ENCODE assay signal across 11 mouse cellular contexts in genomic region chr16:44720518-44720917, GRCm38 (mm10). TPM values are rescaled to one million over a fixed set of nuclear protein-coding genes. Genes with fewer than 3 reads are reported as not detected.
DNase-seq lines count a peak whose midpoint lies in the region; ATAC-seq and TF ChIP-seq lines count a peak whose summit lies in the region.
"Had no signal": no experiment of that assay in that cellular context is flagged by ENCODE, and none has a peak within 500 bp of the region (broad histone marks: within the 10 kb centered on the region; RNA-seq: fewer than 3 reads in every experiment).

No protein-coding gene starts in this region.

- 0 out of 2 replicates have a peak, but pooled peaks cover 6% of the 10 kb centered on the region for H3K36me3 ChIP-seq in hindbrain, postnatal 0 days (ENCODE audit: insufficient read depth, low read length)
- peaks cover 19% of the 10 kb centered on the region for H3K36me3 ChIP-seq in hindbrain, embryonic 10.5 days
- peaks cover 2% of the 10 kb centered on the region; the same call in 1 of the 2 replicates for H3K36me3 ChIP-seq in stomach, postnatal 0 days (ENCODE audit: control insufficient read depth, insufficient read depth, low read length)
- H3K36me3 ChIP-seq: heart, embryonic 15.5 days had no signal

- no peak for TF ChIP-seq EP300 in stomach, postnatal 0 days (optimal IDR thresholded peaks at IDR 0.05)

- no peak for ATAC-seq in hindbrain, postnatal 0 days
- no peak for ATAC-seq in stomach, postnatal 0 days (ENCODE audit: low FRiP score, low TSS enrichment)

- H3K4me2 ChIP-seq in hindbrain, postnatal 0 days (ENCODE audit: low read depth, low read length), result no peak overlapping the region
- no peak overlapping the region for H3K4me2 ChIP-seq in stomach, postnatal 0 days (replicated peaks; ENCODE audit: low read depth)
- H3K4me2 ChIP-seq: heart, embryonic 15.5 days had no signal

- no peak overlapping the region for H3K4me3 ChIP-seq in hindbrain, postnatal 0 days (ENCODE audit: low read length)
- H3K4me3 ChIP-seq in hindbrain, embryonic 10.5 days, result no peak overlapping the region
- H3K4me3 ChIP-seq in stomach, postnatal 0 days (ENCODE audit: low read depth, low read length), result no peak overlapping the region
- H3K4me3 ChIP-seq: heart, embryonic 15.5 days had no signal

- no peaks in the 10 kb centered on the region for H3K4me1 ChIP-seq in hindbrain, postnatal 0 days (ENCODE audit: insufficient read depth, low read length)
- peaks cover 34% of the 10 kb centered on the region for H3K4me1 ChIP-seq in hindbrain, embryonic 10.5 days (replicated peaks)
- no peaks in the 10 kb centered on the region for H3K4me1 ChIP-seq in stomach, postnatal 0 days (replicated peaks; ENCODE audit: control insufficient read depth, insufficient read depth)

- H3K9ac ChIP-seq in hindbrain, postnatal 0 days (replicated peaks; ENCODE audit: low read length), result no peak overlapping the region
- no peak overlapping the region for H3K9ac ChIP-seq in stomach, postnatal 0 days (ENCODE audit: low read length)
- H3K9ac ChIP-seq: heart, embryonic 15.5 days had no signal

- H3K27ac ChIP-seq in hindbrain, postnatal 0 days, result no peak overlapping the region
- no peak overlapping the region for H3K27ac ChIP-seq in hindbrain, embryonic 10.5 days
- H3K27ac ChIP-seq in stomach, postnatal 0 days (replicated peaks), result no peak overlapping the region
- H3K27ac ChIP-seq: heart, embryonic 15.5 days had no signal

- no peaks in the 10 kb centered on the region for H3K27me3 ChIP-seq in hindbrain, postnatal 0 days (ENCODE audit: insufficient read depth, low read length)
- no peaks in the 10 kb centered on the region for H3K27me3 ChIP-seq in hindbrain, embryonic 10.5 days (ENCODE audit: insufficient read depth, poor library complexity, severe bottlenecking)
- H3K27me3 ChIP-seq in stomach, postnatal 0 days (ENCODE audit: control insufficient read depth, insufficient read depth, low read length), result no peaks in the 10 kb centered on the region
- H3K27me3 ChIP-seq: heart, embryonic 15.5 days had no signal

- peak; percentile 59 for DNase-seq in hindbrain, postnatal 0 days (ENCODE audit: low spot score)
- DNase-seq in hindbrain, embryonic 10.5 days (ENCODE audit: low spot score), result no peak
- peak; percentile 21 for DNase-seq in thymus, postnatal 14 days
- DNase-seq in thymus, postnatal 36 days, result no peak
- peak; percentile 39 for DNase-seq in brain, adult 2 months (ENCODE audit: low read depth, low spot score)
- DNase-seq in stomach, postnatal 0 days (ENCODE audit: low spot score), result no peak
- DNase-seq in spleen, postnatal 10 days (ENCODE audit: low spot score in 2 of 2), result no peak
- DNase-seq in testis, postnatal 10 days (ENCODE audit: low spot score), result no peak
- DNase-seq: kidney, postnatal 25 days; left cerebral cortex, postnatal 4 days had no signal

- TF ChIP-seq CTCF in hindbrain, postnatal 0 days (IDR thresholded peaks at IDR 0.05; ENCODE audit: low read depth), result peak; percentile 80
- peak; percentile 69 for TF ChIP-seq CTCF in stomach, postnatal 0 days (IDR thresholded peaks at IDR 0.05; ENCODE audit: low read depth)

- no peaks in the 10 kb centered on the region for H3K9me3 ChIP-seq in hindbrain, postnatal 0 days (ENCODE audit: low read length)
- H3K9me3 ChIP-seq in hindbrain, embryonic 10.5 days, result no peaks in the 10 kb centered on the region
- no peaks in the 10 kb centered on the region for H3K9me3 ChIP-seq in stomach, postnatal 0 days (ENCODE audit: control insufficient read depth, low read length)
- H3K9me3 ChIP-seq: heart, embryonic 15.5 days had no signal

- 71% methylated on average over 3 of the region's 3 CpGs for WGBS in hindbrain, postnatal 0 days
- WGBS in hindbrain, embryonic 10.5 days, result 81% methylated on average over 3 of the region's 3 CpGs
- 78% methylated on average over 3 of the region's 3 CpGs for WGBS in stomach, postnatal 0 days

RNA-seq across cellular contexts. Expression of gene Nepro, which starts 3.6 kb away (rescaled TPM):
- total RNA-seq in hindbrain, postnatal 0 days (2014; rRNA removed), result 3.3 and 3.5 TPM in 2 replicates
- polyA plus RNA-seq in hindbrain, postnatal 0 days (2015; fragmentation: Nextera tagmentation; extraction: Ambion mirVana), result 3.2 TPM in 2 replicates
- polyA plus RNA-seq in hindbrain, embryonic 10.5 days (2016; fragmentation: Nextera tagmentation; extraction: Ambion mirVana), result 8.8 and 14.9 TPM in 2 replicates
- 2.8 and 3.2 TPM in 2 replicates for polyA plus RNA-seq in stomach, postnatal 0 days (2015; fragmentation: Nextera tagmentation; extraction: Ambion mirVana)

RNA-seq across cellular contexts. Expression of gene Gtpbp8, which starts 25.6 kb away (rescaled TPM):
- 22.4 and 22.9 TPM in 2 replicates for total RNA-seq in hindbrain, postnatal 0 days (2014; rRNA removed)
- 32.2 and 33.5 TPM in 2 replicates for polyA plus RNA-seq in hindbrain, postnatal 0 days (2015; fragmentation: Nextera tagmentation; extraction: Ambion mirVana)
- 27.7 and 30.5 TPM in 2 replicates for polyA plus RNA-seq in hindbrain, embryonic 10.5 days (2016; fragmentation: Nextera tagmentation; extraction: Ambion mirVana)
- 17.6 and 19.8 TPM in 2 replicates for polyA plus RNA-seq in stomach, postnatal 0 days (2015; fragmentation: Nextera tagmentation; extraction: Ambion mirVana)

RNA-seq across cellular contexts. Expression of gene Cd200r1, which starts 45.0 kb away (rescaled TPM):
- total RNA-seq in hindbrain, postnatal 0 days (2014; rRNA removed), result 0.42 TPM in 1 of 2 replicates, not detected in the other
- 0.39 and 0.68 TPM in 2 replicates for polyA plus RNA-seq in hindbrain, postnatal 0 days (2015; fragmentation: Nextera tagmentation; extraction: Ambion mirVana)
- polyA plus RNA-seq in hindbrain, embryonic 10.5 days (2016; fragmentation: Nextera tagmentation; extraction: Ambion mirVana), result 0.50 and 0.78 TPM in 2 replicates
- 0.75 and 1.1 TPM in 2 replicates for polyA plus RNA-seq in stomach, postnatal 0 days (2015; fragmentation: Nextera tagmentation; extraction: Ambion mirVana)
- total RNA-seq: left cerebral cortex, postnatal 4 days had no signal

Comparison
In these comparisons a context has a peak if more than half of its experiments do, and no peak if none do; other contexts are left out.
1. DNase-seq: peak in hindbrain, postnatal 0 days (single experiment), thymus, postnatal 14 days (single experiment) and brain, adult 2 months (single experiment); none in hindbrain, embryonic 10.5 days (single experiment), thymus, postnatal 36 days (0 of 2), stomach, postnatal 0 days (single experiment), spleen, postnatal 10 days (0 of 2) and testis, postnatal 10 days (single experiment).